Mouse (Mus musculus): ENCODE measurements at regions not wholly inside any gene's neighbourhood (a gene's known extent, or its start where the extent isn't known, plus 50 kb on each side); places are given as distances from the start of the nearest gene placed in this dataset.

- Histone ChIP-seq H3K27ac (replicated peaks; ENCODE audit: low read depth, low read length) (no peak overlapping the region), H3K36me3 (replicated peaks; ENCODE audit: control insufficient read depth, insufficient read depth, low read depth, low read length) (no peaks in the 10 kb centered on the region), H3K27me3 (ENCODE audit: control insufficient read depth, insufficient read depth, low read length) (no peaks in the 10 kb centered on the region), H3K9me3 (replicated peaks; ENCODE audit: control insufficient read depth, low read length) (no peaks in the 10 kb centered on the region), H3K4me2 (ENCODE audit: low read depth, low read length) (no peak overlapping the region), H3K9ac (replicated peaks; ENCODE audit: low read length) (no peak overlapping the region), H3K4me1 (ENCODE audit: control insufficient read depth, insufficient read depth, low read length) (no peaks in the 10 kb centered on the region), H3K4me3 (ENCODE audit: low read depth, low read length) (no peak overlapping the region)
- 58% methylated on average over 1 of the region's 1 CpGs for WGBS
- no peak for DNase-seq (ENCODE audit: low spot score)
- no peak for ATAC-seq (replicated peaks; ENCODE audit: insufficient number of reproducible peaks, low FRiP score, low TSS enrichment, low read depth)
Measured at GRCm38 (mm10) chr13:25648430-25648786, 378.1 kb upstream of the Nrsn1 start.

GRCm38 (mm10) chr13:25647711-25648429, 377.6 kb upstream of the Nrsn1 start:
- no peak overlapping the region for H3K4me3 ChIP-seq (ENCODE audit: low read depth, low read length)
- no peak overlapping the region for H3K27ac ChIP-seq (replicated peaks; ENCODE audit: low read depth, low read length)
- 53% methylated on average over 3 of the region's 3 CpGs for WGBS
- ATAC-seq (replicated peaks; ENCODE audit: insufficient number of reproducible peaks, low FRiP score, low TSS enrichment, low read depth) (no peak), DNase-seq (ENCODE audit: low spot score) (peak; percentile 51)
- no peaks in the 10 kb centered on the region for H3K9me3 ChIP-seq (replicated peaks; ENCODE audit: control insufficient read depth, low read length)
- H3K9ac ChIP-seq (replicated peaks; ENCODE audit: low read length) = no peak overlapping the region
- H3K36me3 ChIP-seq (replicated peaks; ENCODE audit: control insufficient read depth, insufficient read depth, low read depth, low read length) = no peaks in the 10 kb centered on the region
- no peaks in the 10 kb centered on the region for H3K4me1 ChIP-seq (ENCODE audit: control insufficient read depth, insufficient read depth, low read length)
- no peak overlapping the region for H3K4me2 ChIP-seq (ENCODE audit: low read depth, low read length)
- no peaks in the 10 kb centered on the region for H3K27me3 ChIP-seq (ENCODE audit: control insufficient read depth, insufficient read depth, low read length)

GRCm38 (mm10) chr13:25639522-25640291, 369.4 kb upstream of the Nrsn1 start:
- H3K4me2 ChIP-seq (ENCODE audit: low read depth, low read length) = no peak overlapping the region
- no peaks in the 10 kb centered on the region for H3K27me3 ChIP-seq (ENCODE audit: control insufficient read depth, insufficient read depth, low read length)
- H3K9me3 ChIP-seq (replicated peaks; ENCODE audit: control insufficient read depth, low read length) = no peaks in the 10 kb centered on the region
- no peak overlapping the region for H3K27ac ChIP-seq (replicated peaks; ENCODE audit: low read depth, low read length)
- no peaks in the 10 kb centered on the region for H3K36me3 ChIP-seq (replicated peaks; ENCODE audit: control insufficient read depth, insufficient read depth, low read depth, low read length)
- WGBS = 10% methylated on average over 6 of the region's 6 CpGs
- H3K9ac ChIP-seq (replicated peaks; ENCODE audit: low read length) = no peak overlapping the region
- H3K4me3 ChIP-seq (ENCODE audit: low read depth, low read length) = no peak overlapping the region
- no peak for ATAC-seq (replicated peaks; ENCODE audit: insufficient number of reproducible peaks, low FRiP score, low TSS enrichment, low read depth)
- no peak for DNase-seq (ENCODE audit: low spot score)
- no peaks in the 10 kb centered on the region for H3K4me1 ChIP-seq (ENCODE audit: control insufficient read depth, insufficient read depth, low read length)

GRCm38 (mm10) chr13:25629466-25629865, 359.2 kb upstream of the Nrsn1 start:
- no peak overlapping the region for H3K9ac ChIP-seq (replicated peaks; ENCODE audit: low read length)
- DNase-seq (ENCODE audit: low spot score) (no peak), ATAC-seq (replicated peaks; ENCODE audit: insufficient number of reproducible peaks, low FRiP score, low TSS enrichment, low read depth) (no peak)
- H3K4me2 ChIP-seq (ENCODE audit: low read depth, low read length) = no peak overlapping the region
- WGBS = 71% methylated on average over 4 of the region's 4 CpGs
- H3K27me3 ChIP-seq (ENCODE audit: control insufficient read depth, insufficient read depth, low read length) = no peaks in the 10 kb centered on the region
- no peak overlapping the region for H3K4me3 ChIP-seq (ENCODE audit: low read depth, low read length)
- H3K4me1 ChIP-seq (ENCODE audit: control insufficient read depth, insufficient read depth, low read length) = no peaks in the 10 kb centered on the region
- H3K9me3 ChIP-seq (replicated peaks; ENCODE audit: control insufficient read depth, low read length) = no peaks in the 10 kb centered on the region
- no peak overlapping the region for H3K27ac ChIP-seq (replicated peaks; ENCODE audit: low read depth, low read length)
- no peaks in the 10 kb centered on the region for H3K36me3 ChIP-seq (replicated peaks; ENCODE audit: control insufficient read depth, insufficient read depth, low read depth, low read length)

- H3K36me3 ChIP-seq (replicated peaks; ENCODE audit: control insufficient read depth, insufficient read depth, low read depth, low read length) = no peaks in the 10 kb centered on the region
- no peaks in the 10 kb centered on the region for H3K9me3 ChIP-seq (replicated peaks; ENCODE audit: control insufficient read depth, low read length)
- ATAC-seq (replicated peaks; ENCODE audit: insufficient number of reproducible peaks, low FRiP score, low TSS enrichment, low read depth) (no peak), DNase-seq (ENCODE audit: low spot score) (peak; percentile 28)
- no peaks in the 10 kb centered on the region for H3K27me3 ChIP-seq (ENCODE audit: control insufficient read depth, insufficient read depth, low read length)
- 33% methylated on average over 4 of the region's 4 CpGs for WGBS
- H3K4me3 ChIP-seq (ENCODE audit: low read depth, low read length) = no peak overlapping the region
- no peak overlapping the region for H3K4me2 ChIP-seq (ENCODE audit: low read depth, low read length)
- H3K4me1 ChIP-seq (ENCODE audit: control insufficient read depth, insufficient read depth, low read length) = no peaks in the 10 kb centered on the region
- no peak overlapping the region for H3K27ac ChIP-seq (replicated peaks; ENCODE audit: low read depth, low read length)
- no peak overlapping the region for H3K9ac ChIP-seq (replicated peaks; ENCODE audit: low read length)
Measured at GRCm38 (mm10) chr13:25617578-25617977, 347.3 kb upstream of the Nrsn1 start.

GRCm38 (mm10) chr13:25611986-25612385, 341.7 kb upstream of the Nrsn1 start:
- peak; percentile 83 for DNase-seq (ENCODE audit: low spot score)
- Histone ChIP-seq H3K4me3 (ENCODE audit: low read depth, low read length) (no peak overlapping the region), H3K27me3 (ENCODE audit: control insufficient read depth, insufficient read depth, low read length) (no peaks in the 10 kb centered on the region), H3K9ac (replicated peaks; ENCODE audit: low read length) (no peak overlapping the region), H3K4me1 (ENCODE audit: control insufficient read depth, insufficient read depth, low read length) (no peaks in the 10 kb centered on the region), H3K36me3 (replicated peaks; ENCODE audit: control insufficient read depth, insufficient read depth, low read depth, low read length) (no peaks in the 10 kb centered on the region), H3K9me3 (replicated peaks; ENCODE audit: control insufficient read depth, low read length) (no peaks in the 10 kb centered on the region), H3K4me2 (ENCODE audit: low read depth, low read length) (no peak overlapping the region), H3K27ac (replicated peaks; ENCODE audit: low read depth, low read length) (no peak overlapping the region)
- ATAC-seq (replicated peaks; ENCODE audit: insufficient number of reproducible peaks, low FRiP score, low TSS enrichment, low read depth) = no peak; the same call in 1 of the 2 replicates
- WGBS = 23% methylated on average over 4 of the region's 4 CpGs

- Histone ChIP-seq H3K27ac (replicated peaks; ENCODE audit: low read depth, low read length) (no peak overlapping the region), H3K36me3 (replicated peaks; ENCODE audit: control insufficient read depth, insufficient read depth, low read depth, low read length) (no peaks in the 10 kb centered on the region), H3K4me1 (ENCODE audit: control insufficient read depth, insufficient read depth, low read length) (no peaks in the 10 kb centered on the region), H3K4me2 (ENCODE audit: low read depth, low read length) (no peak overlapping the region), H3K4me3 (ENCODE audit: low read depth, low read length) (no peak overlapping the region), H3K9me3 (replicated peaks; ENCODE audit: control insufficient read depth, low read length) (no peaks in the 10 kb centered on the region), H3K9ac (replicated peaks; ENCODE audit: low read length) (no peak overlapping the region), H3K27me3 (ENCODE audit: control insufficient read depth, insufficient read depth, low read length) (no peaks in the 10 kb centered on the region)
- DNase-seq (ENCODE audit: low spot score) (no peak), ATAC-seq (replicated peaks; ENCODE audit: insufficient number of reproducible peaks, low FRiP score, low TSS enrichment, low read depth) (no peak)
- WGBS = 54% methylated on average over 4 of the region's 4 CpGs
Measured at GRCm38 (mm10) chr13:25609641-25610040, 339.3 kb upstream of the Nrsn1 start.

GRCm38 (mm10) chr13:25609241-25609640, 338.9 kb upstream of the Nrsn1 start:
- Histone ChIP-seq H3K9me3 (replicated peaks; ENCODE audit: control insufficient read depth, low read length) (no peaks in the 10 kb centered on the region), H3K27ac (replicated peaks; ENCODE audit: low read depth, low read length) (no peak overlapping the region), H3K4me2 (ENCODE audit: low read depth, low read length) (no peak overlapping the region), H3K9ac (replicated peaks; ENCODE audit: low read length) (no peak overlapping the region), H3K4me1 (ENCODE audit: control insufficient read depth, insufficient read depth, low read length) (no peaks in the 10 kb centered on the region), H3K4me3 (ENCODE audit: low read depth, low read length) (no peak overlapping the region), H3K36me3 (replicated peaks; ENCODE audit: control insufficient read depth, insufficient read depth, low read depth, low read length) (no peaks in the 10 kb centered on the region), H3K27me3 (ENCODE audit: control insufficient read depth, insufficient read depth, low read length) (no peaks in the 10 kb centered on the region)
- WGBS = 52% methylated on average over 1 of the region's 1 CpGs
- ATAC-seq (replicated peaks; ENCODE audit: insufficient number of reproducible peaks, low FRiP score, low TSS enrichment, low read depth) (no peak), DNase-seq (ENCODE audit: low spot score) (peak; percentile 63)

All from embryonic facial prominence, embryonic 11.5 days (tissue).